Mouse (Mus musculus) mesoderm, embryonic 11.5 days (tissue): ENCODE measurements at regions not wholly inside any gene's neighbourhood (a gene's known extent, or its start where the extent isn't known, plus 50 kb on each side); places are given as distances from the start of the nearest gene placed in this dataset.

Source experiments
- DNase-seq: peaks from one replicate; pipeline ENCODE4 v3.0.0-alpha.2; 2012; ENCODE audit warnings: low read depth, low spot score

DNA sequence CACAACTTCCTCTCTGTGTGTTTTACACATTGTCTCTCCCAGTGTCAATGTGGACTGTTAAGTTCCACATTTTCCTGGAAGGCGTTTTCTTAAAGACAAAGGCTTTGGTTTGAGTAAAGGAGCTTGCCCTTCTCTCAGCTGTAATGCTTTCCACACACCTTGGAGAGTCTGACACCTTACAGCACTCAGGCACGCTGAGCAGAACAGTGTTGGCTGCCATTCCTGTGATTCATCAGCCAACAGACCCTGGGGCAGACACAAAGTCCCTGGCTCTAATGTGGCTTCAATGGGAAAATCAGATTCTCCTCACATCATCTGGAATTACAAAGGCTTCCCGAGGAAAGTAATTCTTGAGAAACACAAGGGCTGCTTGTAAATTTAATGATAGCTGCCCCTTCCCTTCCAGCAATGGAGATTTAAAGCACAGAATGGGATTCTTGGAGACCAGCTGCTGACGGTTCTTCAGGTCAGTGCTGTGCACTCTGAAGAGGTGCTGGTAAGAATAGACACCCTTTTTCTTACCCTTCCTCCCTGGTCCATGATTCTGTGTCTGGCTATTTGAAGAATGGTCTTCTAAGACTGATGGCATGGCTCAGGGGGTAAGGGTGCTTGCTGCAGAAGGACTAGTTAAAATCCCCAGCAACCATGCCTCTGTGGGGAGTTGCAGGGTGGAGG, 468.4 kb upstream of the Nr2f2 start:
- no peak for DNase-seq

DNA sequence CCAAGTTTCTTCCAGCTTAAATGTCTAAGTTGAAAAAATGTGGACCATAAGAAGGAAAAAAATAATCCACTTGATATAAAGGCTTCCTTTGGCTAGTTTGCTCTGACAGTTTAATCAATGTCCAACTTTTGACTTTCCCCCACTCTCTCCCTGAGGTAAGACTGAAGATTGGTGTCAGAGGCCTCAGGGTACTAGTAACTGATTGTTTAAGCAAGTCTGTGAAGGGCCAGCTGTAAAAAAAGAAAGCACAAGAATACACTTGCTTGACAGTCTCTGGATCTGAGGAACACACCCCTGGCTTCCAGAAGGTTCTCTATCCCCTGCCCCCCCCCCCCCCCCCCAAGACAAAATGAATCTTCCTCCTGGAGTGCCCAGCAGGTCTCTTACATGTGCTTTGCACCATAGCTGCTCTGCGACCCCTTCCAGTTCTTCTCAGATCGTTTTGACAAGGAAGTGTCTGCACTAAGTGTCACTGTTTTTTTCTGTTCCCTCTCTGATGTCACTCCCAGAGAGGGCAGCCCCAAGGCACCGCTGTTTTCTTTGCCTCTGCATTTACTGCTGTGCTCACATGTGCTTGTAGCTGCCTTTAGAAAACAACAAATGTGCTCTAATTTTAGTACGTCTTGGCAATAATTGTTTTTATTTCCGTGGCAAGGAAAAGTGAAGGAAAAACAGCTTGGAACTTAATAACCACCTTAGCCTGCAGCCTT, 462.1 kb upstream of the Nr2f2 start:
- no peak for DNase-seq

DNA sequence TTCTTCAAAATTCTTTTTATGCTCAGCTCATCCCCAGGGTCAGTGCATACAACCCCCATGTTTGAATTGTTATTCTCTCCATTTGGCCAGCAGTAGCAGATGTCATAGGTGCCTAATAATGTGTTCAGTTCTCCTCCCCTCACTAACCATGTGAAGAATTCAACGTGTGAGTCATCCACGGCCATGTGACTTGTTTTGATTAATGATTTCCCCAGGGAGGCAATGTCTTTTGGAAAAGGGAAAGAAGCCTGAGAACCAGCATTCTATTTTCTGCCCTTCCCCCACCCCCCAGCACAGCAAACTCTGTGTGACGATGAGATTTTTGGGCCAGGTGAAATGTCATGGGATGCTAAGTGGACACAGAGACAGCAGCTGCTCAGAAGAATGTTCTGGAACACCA, 459.5 kb upstream of the Nr2f2 start:
- no peak for DNase-seq

DNA sequence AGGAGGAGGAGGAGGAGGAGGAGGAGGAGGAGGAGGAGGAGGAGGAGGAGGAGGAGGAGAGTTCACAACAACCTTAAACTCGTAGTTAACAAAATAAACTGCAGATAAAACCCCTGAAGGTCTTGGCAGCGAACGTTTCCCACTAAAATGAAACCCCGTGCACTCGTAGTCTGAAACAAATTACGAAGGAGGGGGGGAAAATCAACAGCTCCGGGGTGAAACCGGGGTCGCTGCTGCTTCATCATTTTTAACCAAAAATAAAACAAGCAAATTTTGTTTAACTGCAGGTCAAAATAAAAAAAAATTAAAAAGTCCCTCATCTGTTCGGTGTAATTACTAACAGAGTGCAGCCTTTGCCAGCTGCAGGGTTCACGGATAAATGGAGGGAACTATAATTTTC, 456.5 kb upstream of the Nr2f2 start:
- no peak for DNase-seq

DNA sequence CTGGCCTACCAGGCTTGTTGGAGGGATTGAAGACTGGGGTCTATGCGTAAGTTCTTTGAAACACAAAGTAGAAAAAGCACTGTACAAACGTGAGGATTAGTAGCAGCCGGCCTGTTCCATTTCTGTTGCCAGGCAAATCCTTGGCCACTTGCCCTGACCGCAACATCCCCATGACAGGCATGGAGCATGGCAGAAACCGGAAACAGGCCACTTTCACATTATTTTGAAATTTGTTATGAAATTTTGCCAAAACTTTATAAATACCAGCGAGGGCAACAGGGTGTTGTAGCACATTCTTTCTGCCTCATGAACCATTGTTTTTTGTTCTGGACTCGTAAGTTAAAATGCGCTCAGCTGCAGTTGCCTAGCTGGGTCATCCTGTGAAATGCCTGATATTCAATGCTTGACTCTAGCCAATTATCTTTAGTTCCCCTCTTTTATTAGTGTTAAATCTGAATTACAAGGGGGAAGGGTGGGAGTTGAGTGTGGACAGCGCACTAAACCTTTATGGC, 455.8 kb upstream of the Nr2f2 start:
- DNase-seq = no peak

DNA sequence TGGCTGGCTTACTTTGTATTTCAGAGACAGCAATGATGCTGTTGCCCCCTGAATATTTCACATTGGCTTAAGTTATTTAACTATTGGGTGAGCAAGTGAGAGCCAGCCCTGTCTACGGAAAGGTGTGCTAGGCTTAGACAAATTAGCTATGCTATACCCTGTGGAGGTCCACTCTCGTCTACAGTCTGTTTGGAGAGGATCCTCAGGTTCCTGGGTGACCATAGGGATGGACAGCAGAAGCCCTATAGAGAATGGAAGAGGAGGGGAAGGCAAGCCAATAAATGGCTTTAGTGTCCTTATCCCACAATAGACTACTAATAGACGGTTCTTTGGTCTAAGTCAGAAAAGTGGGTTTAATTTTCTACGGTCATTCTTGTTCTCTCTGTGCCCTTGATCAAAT, 455.3 kb upstream of the Nr2f2 start:
- DNase-seq = no peak

DNA sequence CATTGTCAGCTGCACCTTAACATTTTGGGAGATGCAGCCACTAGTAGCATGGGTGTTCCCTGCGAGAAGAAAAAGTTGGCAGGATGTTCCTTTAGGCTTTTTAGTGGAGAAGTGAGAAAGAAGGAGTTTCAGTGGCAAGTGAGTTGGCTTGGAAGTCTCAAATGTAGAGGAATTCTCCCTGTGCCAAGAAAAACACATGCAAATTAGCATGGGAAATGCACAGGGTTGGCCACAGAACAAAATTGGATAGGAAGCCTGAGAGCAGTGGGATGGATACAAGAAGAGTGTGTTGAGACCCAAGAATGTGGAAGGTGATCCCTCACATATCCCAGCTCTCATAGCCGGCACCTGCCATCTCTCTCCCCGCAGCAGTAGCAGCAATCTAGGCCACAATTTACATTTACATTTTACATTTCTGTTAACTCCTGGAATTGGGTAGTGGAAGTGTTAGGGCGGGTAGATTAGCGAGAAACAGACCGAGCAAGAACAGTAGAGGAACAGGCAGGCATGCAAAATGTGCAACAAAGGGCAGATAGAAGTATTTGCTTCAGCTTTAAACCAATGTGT, 450.9 kb upstream of the Nr2f2 start:
- DNase-seq = no peak

DNA sequence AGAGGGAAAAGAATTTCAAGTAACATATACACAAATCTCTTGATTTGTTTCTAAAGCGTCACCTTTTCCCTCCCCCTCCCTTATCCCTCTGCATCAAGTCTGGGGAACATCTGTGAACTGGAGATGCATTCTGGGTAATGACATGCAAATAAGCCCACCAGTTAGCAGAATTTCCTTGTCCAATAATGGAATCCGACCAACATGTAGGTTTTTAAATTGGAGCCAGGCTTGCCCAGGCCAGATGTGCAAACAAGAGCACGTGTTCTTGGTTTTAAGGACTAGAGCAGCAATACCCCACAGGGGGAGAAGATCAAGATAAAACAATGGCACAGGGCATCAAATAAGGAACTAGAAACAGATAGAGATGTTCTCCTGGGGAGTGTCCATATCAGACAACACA, 447.9 kb upstream of the Nr2f2 start:
- no peak for DNase-seq

DNA sequence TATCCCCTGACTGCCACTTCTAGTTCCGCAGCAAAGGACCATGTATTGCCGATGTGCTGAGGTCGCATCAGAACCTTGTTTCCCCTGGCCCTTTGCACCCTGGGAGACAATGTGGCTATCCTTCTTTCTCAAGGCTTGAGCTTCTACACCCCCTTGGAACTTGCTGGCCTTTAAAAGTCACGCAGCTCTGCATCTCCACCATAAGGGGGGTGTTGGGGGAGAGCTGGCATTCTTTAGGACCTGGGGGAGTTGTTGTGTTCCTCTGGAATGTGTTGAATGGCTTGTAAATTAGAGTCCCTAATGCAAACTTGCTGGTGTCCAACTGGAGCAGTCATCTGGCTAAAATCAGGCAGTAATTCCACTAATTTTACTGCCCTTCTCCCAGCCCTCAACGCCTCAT, 446.6 kb upstream of the Nr2f2 start:
- DNase-seq = peak; percentile 58

DNA sequence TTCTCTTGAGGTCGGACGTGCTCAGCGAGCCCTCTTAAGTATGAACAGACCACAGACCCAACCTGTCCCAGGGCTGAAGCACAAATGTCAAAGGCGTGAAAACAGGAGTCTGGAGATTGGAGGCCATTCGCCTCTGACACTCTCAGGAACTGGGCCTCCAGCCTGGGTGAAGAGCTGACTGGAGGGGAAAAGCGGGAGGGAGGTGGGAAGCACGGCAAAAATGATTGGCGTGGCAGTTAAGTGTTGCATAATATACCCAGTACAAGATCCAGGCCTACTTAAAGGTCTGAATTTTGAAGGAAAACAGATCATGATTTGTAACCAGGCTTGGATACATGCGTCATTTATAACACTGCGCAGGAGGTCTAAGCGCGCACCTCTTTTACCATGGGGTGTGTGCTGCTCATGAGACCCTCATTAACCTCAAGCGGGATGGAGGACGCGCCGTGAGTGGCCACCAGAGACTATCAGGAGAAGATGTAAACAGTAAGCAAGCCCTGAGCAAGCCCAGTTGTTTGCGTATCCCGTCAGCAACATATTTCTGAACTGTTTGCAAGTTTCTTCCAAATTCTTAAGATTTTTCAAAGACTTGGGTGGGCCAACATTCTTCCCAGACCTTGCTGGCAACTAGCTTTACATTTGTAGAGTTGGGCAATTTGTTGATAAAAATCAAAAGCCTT, 444.0 kb upstream of the Nr2f2 start:
- DNase-seq = peak; percentile 18

DNA sequence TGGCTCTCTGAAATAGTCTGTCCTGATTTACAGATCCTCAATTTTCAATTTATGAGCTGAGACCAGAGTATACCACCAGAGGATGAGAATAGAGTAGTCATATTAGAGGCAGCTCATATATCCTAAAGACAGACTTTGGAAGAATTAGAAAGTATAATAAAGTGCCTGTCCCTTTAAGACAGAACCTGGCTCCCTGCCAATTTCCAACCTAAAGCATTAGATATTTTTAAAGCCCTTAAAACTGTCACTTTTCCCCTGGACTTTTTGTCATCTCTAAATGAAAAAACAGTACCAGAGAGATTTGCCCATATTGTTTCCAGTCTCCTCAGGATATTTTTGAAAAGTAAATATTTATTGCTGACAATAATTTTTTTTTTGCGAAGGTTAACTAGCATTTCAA, 437.7 kb upstream of the Nr2f2 start:
- DNase-seq = peak; percentile 49

DNA sequence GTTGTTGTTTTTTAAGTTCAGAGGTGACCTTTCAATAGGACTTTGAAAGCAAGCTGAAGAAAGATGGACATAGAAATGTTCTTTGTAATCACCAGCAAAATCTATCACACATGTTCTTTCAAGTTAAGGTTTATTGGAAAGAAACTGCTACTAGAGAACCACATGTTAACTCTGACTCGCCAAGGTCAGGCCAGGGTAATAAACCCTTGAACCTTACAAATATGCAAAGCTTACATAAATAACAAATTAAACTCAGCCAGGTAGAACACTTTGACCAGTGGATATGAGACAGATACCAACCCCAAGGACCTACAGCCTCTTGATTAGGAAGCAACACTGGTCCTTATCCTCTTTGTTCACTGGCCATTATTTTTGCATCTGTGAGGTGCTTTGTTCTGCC, 433.4 kb upstream of the Nr2f2 start:
- DNase-seq = no peak

DNA sequence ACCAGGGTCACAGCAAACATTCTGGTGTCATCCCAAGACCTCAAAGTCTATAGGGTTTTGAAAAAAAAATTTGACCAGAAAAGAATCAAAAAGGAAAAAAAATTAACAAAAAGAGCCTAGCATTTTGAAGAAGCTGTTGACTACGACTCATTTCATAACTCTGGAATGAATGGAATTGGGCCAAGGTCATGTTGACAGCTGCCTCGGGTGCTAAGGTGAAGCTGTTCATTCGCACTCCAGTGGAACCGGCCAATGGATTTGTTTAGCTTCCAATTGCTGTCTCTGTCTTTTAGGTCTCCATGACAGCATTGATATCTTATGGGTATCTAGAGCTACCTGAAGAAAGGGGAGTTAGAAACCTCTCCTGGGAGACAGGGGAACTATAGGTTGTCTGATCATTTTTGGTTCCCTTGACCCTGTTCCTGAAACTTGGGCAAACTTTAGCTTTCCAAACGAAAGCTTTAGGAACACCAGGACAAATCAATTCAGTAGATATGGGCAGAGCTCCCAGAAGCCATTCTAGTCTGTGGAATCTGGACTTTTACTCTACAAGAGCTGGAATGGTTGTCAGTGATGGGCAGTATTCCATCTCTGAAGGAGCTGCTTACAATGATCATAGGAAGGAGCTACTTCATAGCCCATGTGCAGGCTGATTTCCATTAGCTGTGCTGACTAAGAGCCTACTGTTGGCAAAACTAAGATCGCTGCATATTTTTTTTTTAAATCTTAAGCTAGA, 432.7 kb upstream of the Nr2f2 start:
- no peak for DNase-seq

DNA sequence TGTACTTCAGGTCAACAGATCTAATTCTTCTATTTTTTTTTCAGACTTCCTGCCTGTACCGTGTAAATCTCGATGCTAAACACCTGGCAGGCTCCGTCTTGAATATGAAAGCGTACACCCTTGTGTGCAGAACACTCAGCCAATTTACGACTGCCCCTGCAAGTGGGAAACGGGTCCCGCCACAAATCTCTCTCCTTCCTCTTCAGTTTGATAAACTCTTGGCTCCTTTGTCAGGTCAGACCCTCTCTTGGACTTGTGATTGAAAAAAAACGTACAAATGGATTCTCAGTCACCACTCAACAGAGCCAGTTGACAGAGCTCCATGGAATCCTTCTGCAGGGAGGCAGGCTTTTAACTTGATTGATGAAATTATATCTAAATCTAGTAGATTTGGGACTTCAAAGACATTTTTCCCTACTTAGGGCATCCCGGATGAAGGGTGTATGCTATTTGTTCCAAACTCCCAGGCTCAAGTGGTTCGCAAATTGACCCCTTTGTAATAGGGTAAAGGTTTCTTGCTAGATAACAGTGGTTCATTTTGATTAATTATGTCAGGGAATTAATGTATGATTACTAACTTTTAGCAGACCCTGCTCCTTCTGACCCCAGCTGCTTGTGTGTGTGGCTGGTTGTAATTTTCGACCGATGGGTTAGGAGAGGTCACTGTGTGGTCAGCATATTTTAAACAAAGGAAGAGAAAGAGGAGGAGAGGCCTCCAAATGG, 429.7 kb upstream of the Nr2f2 start:
- DNase-seq = peak; percentile 67

DNA sequence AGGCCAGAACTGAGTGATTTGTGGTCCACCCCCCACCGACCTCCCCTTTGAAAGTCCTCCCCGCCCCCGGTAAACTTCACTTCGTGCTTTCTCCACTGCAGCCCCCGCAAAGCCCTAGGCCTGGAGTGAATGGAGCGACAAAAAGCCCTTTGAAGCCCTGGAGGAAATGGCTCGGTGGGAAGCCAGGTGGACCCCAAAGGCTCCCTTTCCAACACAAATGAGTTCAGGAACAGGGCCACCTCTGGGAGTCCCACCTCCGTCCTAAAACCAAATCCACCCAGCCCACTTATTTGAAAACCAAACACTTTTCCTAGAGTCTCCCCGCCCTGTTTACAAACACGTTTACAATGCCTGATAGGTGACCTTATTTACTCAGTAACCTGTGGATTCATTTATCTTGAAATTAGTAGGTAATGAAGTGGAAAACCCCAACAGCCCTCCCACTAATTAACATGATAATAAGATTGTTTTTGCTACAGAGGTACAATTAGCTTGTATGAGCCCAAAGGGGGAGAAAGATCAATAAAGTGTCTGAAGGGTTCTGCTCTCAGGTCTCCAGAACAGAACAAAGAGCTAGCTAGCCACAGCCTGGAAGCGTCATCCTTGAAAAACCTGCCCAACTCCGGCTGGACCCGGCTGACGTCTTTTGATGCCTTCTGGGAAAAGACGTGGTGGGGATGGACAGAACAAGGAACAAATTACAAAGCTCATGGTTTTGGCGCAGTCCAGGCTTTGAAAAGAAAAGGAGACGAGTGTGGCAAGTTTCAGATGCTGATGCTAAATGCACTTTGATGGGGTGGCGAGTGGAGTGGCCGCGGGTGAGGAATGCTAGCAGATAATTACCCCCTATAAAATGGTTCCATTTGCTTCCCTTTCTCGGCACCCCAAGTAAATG, 422.6 kb upstream of the Nr2f2 start:
- peak; percentile 63 for DNase-seq

DNA sequence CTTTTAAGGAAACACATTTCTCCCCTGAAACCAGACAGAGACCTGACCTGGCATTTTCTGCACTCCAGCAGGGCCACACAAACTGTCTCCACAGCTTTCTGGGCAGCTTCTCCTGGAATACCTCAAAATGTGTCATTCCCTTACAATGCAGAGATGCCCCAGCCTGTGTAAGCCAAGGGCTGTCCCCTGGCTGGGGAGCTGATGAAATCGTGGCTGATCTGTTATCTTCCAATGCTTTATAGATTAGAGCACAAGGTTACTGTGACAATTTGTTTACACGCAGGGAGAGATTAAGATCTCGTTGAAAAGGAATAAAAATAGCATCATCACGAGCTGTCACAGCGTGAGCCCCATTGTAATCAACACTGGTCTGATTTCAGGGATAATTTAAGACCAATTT, 421.4 kb upstream of the Nr2f2 start:
- DNase-seq = no peak

DNA sequence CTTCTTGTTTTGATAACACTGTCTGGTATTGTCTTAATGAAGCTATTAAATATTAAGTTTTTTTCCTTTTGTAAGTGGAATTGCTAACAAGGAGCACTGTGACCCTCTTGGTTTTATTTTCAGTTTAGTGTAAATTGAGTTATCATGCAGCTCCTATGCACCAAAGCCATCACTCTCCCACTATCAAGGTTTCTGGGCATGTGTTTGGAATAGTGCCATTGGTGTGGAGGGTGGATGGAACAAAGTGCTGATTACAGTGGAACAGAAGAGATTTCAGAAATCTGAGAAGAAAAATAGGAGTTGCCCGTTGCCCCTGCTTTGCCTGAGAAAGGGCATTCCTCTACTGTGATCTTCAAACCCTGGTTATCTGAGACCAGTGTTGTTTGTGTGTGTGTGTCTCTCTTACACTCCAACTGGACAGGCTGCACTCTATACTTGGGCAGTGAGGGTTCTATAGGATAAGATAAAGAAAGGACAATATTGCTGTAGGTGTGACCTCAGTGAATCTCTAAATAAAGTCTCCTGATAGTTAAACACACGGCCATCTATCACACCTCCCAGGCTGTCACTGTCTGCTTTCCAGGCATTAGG, 414.3 kb upstream of the Nr2f2 start:
- no peak for DNase-seq

DNA sequence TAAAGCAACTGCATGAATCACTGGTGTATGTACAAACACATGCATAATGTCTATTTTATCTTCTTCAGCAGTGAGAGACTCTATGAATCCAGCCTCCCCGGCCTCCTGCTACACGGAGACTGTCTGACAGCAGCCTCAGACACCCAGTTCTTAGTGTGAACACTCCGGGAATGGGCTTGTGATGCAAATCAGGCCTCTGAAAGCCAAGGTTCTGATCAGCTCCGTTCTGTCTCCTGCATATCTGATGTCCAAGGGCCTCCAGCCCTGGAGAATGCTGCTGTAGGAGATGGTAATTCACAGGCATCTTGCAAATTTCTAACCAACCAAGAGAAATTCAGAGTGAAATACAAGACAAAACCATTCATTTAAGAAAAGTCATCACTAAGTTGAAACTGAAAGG, 411.2 kb upstream of the Nr2f2 start:
- DNase-seq = no peak

DNA sequence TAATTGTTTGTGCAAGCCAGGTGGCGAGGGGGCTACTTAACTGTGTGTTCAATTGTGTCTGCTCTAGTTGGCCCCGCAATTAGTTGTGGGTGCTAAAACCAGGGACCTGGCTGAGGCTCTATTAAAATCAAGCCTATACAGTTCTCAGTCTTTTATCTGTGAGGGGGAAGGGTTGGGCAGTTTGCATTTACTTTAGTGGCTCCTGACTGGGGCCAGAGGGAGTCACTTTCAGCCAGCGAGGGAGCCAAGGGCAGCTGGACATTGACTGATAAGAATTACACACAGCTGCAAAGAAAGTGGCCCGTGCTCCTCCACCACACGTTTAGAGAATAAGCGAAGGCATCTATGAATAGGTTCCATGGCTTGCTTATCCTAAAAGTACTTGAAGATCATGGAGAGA, 403.1 kb upstream of the Nr2f2 start:
- DNase-seq = no peak

DNA sequence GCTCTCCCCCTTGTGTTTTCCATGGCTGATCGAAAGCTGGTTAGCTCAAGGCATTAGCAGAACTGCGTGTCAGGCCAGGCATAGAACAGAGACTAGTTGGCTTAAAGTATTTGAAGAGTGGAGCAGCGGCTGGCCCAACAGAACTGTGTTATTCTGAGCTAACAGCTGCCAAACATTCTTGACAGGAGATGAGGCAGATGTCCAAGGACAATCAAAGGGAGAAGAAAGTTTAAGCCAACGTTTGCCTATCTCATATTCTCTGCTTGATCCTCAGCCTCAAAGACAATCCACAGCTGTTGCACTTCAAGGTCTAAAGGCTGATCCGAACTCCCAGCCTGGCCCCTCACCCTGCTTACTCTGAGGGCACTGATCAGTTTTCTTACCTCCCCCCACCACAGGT, 401.2 kb upstream of the Nr2f2 start:
- no peak for DNase-seq
